Mouse (Mus musculus) kidney, postnatal 4 days (tissue): ENCODE results near the gene Crtc3.

Source experiments
- DNase-seq, 2 experiments: peaks; one replicate each; pipeline ENCODE4 v3.0.0; 2021; ENCODE audit warnings: mixed read lengths in 2 of 2

Gene Crtc3

DNA sequence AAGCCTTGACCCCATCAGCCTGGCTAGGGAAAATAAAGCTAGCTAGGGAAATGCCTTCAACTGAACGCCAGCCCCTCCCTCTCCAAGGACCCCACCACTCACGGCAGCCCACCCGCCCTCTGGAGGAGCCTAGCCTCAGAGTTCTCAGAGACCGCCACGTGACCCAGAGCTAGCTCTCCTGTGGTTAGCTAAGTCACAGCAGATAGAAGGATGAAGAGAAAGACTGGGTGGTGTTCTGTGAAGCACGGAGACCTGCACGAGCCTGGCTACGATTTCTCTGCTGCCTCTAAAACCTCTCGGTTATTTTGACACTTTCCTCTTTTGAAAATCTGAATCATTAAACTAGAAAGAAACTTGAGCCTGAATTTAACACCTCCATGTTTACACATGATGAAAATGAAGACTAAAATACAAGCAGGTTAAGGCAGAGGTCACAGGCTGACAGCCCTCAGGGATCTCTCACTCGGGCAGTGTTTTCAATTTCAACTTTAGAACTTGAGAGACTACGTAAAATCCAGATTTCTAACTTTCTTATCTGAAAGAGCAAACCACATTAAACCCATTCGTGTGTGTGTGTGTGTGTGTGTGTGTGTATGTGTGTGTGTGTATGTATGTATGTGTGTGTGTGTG is 8.3 kb downstream of the Crtc3 start:
- DNase-seq, result peak; percentile 18 to 32

DNA sequence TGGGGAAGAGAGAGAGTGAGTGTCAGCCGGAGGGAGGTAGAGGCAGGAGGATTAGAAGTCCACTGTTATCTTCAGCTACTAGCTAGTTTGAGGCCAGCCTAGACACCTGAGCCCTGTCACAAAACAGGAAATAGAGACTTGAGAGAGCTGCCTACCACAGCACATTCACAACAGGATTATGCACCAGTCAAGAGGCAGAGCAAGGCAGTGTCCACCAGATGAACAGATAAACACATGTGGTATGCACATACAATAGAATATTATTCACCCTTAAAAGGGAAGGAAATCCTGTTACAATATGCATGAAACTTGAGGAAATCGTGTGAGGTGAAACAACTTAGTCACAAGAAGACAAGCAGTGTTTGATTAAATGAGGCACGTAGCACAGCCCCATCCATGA is 16.4 kb downstream of the Crtc3 start:
- DNase-seq, result no peak

DNA sequence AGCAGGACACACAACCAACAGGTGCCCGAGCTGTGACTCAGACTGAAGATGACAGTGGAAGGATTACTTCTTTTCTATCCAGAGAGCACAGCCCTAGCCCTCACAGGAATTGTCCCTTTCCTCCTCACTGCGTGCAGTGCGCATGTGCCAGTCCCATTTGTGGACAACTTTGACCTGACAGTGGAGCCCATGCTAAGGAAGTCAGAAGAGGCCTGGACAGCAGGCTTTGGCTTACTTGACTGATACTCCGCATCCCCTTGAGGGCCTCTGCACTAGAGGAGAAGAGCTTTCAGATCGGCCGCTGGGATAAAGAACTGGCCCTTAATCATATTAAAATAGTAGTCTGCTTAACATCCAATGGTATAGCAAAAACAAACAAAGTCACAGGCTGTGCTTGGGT is 17.8 kb downstream of the Crtc3 start:
- no peak for DNase-seq

DNA sequence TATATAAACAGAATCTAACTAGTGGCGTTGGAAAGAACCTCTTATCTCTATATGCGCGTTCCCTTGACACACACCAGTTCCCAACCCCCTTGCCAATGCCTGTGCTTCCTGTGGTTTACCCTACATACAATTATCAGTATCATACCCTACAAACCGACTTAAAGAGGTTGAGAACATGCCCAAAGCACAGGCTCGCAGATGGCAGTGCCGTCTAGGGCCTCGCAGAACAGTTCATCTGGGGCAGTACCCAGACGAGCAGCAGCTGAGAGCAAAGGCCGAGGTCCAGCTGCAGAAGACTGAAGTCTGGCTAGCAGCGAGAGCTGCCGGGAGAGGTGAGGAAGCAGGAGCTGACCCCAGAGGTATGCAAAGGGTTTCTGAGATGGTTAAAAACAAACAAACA is 21.5 kb downstream of the Crtc3 start:
- peak; percentile 22 to 33 for DNase-seq

DNA sequence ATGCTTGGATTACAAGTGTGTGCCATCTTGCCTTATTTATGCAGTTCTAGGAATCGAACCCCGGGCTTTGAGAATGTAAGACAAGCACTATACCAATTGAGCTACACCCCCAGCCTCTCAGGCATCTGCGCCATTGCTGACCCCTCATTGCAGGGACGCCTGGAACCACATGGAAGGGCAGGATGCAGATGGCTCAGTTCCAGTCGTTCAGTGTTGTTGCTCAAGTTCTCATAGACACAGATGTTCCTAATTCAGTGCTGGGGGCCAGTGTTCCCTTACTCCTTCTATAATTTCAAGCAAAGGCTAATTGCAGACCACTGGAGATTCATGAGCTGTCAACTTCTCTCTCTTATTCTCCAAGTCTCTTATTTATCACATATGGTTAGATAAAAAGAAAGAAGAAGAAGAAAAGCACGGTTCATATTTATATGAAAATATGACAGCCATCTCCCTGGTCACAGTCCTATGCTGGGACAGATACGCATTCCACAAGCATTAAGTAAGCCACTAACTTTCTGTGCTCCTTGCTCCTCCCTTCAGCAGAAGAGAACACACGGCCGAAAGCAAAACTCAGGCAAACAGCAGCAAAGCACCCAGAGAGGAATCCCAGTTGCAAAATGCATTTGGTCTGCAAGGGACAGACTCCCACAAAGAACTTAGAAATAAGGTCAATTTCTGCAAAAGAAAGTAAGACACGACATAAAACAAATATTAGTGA is 22.3 kb downstream of the Crtc3 start:
- peak; percentile 63 to 74 for DNase-seq

DNA sequence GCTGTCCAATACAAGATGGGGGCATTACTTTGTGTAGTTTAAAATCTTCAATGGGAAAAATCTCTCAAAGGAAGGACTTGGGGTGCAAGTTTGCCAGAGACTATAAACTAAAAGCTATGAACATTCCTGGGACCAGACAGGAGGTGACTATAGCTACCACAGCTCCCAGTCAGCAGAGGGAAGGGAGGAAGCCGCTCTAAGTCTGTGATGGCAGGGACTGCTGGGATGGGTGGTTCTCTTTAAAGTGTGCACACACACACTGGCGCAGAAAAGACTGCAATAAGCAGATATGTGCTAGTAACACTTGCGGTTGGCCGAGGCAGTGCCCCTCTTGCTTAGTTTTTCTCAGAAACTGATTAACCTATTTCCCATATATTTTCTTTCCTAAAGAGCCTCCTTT is 27.6 kb downstream of the Crtc3 start:
- no peak for DNase-seq

DNA sequence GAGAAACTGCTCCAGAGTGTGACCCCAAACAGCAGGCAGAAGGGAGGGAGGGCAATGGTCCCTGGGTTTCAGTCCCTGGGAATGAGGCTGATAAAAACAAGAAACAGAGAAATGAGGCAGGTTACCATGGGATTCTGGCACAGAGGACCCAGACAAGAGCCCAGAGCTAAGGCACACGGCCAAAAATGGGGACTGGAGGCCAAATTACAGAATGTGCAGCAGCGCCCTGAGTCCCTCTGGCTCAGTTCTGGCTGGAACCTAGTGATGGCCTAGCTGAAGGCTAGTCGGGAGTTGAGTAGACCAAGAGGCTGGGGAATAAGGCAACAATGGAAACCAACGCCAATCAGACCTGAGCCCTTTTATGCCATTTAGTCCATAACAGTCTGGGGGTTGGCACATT is 28.1 kb downstream of the Crtc3 start:
- peak in 1 of 2 experiments; percentile 39 for DNase-seq

DNA sequence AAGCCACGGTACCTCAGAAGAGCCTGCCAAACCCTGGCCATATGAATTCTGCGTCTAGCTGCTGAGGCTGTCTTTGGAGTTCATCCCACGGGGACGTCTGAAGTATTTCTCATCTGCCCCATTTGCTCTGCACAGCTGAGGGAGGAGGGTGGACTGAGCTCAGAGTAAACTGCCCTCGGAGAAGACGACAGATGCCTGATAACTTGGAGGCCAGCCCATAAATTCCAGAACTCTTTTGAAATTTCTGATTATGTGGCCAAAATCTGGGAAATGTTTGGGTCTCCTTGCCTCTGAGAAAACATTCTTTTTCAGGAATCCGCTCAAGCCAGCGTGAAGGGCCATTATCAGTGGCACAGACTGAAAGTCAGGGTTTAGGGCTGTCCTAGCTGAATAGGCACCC is 30.8 kb downstream of the Crtc3 start:
- DNase-seq, result peak; percentile 31 to 40

DNA sequence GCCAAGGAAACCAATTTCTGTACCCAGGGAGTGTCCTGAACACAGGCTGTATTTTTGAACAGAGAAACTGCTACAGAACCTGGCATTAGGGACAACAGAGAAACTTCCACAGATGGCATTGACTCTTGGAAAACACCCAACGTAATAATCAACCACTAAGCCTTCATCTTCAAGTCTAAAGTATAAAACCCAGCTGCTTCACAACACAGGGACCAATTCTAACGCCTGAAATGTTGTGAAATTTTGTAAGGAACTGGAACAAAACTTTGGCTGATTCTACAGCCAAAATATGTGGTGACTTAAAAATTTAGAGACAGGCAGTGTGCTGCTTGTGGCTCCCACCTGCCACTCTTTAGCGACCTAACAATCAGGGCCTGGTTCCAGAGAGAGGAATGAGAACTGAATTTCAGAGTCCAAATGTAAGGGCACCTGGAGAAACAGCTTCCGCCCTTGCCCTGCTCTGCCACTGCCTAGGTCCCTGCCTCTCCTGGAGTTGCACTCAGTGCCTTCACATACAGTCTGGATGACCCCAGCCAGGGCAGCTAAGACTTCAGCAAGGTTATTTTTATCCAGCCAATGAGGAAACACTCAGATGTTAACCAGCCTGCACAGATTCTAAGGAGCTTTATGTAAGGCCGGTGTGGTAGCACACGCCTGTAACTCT is 33.2 kb downstream of the Crtc3 start:
- DNase-seq, result no peak

DNA sequence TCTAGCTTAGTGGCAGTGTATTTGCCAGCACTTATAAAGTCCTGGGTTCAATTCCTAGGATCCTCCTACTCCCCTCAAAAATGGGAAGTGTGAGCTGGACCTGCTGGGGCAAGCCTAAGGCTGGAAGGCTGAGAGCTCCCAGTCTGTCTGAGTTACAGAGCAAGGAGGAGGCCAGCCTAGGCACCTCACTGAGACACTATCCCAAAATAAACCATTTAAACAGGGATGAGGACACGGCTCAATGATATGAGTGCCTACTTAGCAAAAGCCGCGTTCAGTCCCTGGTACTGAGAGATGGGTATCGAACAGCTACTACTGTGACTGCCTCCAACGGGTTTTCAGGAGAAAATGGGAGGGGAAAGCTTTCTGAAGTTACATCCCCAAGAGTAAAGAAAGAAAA is 33.8 kb downstream of the Crtc3 start:
- no peak for DNase-seq

DNA sequence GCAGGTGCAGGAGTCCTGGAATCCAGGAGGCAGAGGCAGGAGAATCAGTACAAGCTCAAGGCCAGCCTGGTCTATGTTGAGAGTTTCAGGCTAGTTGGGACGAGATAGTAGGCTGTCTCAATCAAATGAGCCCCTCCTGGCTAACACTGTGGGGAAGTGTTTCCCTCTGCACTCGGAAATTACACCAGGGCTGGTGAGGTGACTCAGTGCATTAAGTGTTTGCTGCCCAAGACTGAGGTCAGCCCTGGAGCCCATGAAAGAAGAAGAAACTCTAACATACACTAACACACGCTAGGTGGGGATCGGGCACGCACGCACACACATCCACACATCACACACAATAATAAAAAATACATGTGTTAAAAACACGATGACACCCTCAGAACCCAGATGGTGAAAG is 34.3 kb downstream of the Crtc3 start:
- DNase-seq, result no peak

DNA sequence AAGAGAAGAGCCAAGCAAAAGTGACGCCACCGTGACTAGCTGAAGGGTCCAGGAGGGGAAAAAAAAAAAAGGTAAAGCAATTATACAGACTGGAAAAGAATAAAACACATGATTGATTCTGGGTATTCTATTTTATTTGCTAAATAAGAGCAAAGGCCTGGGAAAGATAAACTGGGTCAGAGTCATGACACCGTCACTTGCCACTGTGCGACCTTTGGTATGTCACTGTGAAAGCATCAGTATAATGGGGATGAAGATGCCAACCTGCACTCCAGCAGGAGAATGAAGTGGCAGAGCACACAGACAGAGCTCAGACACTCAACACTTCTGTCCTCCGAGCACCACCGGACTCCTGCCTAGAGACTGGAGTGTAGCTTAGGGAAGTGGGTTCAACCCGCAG is 34.7 kb downstream of the Crtc3 start:
- DNase-seq, result no peak

DNA sequence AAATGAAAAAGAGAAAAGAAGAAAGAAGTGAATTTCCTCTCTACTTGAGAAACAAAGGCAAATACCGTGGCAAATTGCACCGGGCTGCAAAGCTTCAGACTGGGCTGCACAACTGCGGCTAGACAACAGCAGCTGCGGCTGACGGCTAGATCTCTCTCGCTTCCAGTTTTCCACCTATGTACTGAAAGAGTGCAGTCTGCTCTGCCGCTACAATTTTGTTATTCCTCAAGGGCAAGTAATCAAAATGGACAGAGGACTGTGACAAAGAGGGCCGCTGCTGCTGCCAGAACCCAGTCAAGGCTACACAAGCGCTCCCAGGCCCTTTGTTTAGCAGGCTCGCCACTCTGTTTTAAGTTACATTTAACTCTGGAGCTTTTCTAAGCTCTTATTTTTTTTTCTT is 35.6 kb downstream of the Crtc3 start:
- DNase-seq, result no peak

DNA sequence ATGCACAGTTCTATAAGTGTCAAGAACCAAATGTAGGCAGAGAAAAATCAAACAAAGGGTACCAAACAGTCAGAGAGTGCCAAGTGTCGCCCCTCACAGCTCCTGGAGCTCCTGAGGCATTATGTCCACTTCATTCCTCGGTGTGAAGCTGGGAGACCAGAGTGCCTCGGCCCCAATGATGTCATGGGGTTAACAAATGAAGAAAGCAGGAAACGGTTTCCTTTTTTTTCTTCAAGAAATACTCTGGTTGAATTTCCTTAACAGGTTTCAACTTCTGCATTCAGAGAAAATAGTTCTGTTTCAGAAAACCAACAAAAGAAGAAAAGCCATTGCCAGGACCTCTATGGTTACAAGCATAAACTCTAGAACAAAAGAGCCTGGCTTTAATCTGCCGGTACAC is 36.4 kb downstream of the Crtc3 start:
- DNase-seq, result no peak

DNA sequence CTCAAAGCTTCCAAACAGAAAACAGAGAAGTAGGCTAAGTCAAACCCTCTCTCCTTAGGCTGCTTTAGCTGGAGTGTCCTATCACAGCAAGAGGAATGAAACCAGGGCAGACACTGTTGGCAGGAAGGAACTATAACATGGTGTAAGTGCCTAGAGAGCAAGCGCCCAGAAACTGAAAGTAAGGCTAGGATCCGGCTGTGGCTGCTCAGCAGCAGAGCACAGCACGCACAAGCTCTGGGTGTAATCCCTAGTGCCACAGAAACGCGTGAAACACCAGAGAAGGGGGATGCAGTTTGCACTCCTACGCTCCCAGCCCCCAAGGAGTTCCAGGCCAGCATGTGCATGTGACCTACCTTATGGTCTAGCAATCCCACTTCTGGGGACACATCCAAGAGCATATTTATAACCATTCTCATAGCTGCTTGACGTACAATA is 41.2 kb downstream of the Crtc3 start:
- DNase-seq, result no peak

DNA sequence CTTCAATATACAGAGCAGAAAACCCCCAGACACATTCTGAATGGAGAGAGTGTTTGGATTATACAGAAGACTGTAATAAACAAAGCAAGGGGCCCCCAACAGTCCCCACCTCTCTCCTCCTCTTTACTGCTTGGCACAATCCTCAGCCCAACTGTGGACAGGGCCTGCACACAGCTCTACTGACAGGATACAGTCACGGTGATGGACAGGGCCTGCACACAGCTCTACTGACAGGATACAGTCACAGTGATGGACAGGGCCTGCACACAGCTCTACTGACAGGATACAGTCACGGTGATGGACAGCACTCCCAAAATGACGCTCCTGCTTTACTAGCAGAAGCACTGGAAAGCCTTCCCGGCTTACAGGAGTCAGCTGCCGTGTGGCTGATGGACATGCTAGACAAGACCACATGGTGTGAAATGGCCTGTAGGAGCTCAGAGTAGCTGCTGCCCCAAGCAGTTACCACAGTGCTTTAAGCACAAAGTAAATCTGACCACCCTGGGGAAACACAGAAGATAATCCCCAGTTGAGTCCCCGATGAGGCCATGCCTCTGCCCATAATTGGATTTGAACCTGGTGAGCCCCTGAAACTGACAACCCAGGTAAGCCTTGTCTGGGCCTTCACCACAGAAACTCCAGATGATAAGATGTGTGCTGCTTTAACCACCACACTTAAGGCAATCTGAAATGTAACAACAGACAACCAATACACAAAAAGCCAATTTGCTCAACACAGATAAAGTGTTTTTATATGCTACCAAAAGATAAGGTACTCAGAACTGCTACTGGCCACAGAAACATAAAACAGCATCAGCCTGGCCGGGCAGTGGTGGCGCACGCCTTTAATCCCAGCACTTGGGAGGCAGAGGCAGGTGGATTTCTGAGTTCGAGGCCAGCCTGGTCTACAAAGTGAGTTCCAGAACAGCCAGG is 42.3 kb downstream of the Crtc3 start:
- DNase-seq, result no peak

DNA sequence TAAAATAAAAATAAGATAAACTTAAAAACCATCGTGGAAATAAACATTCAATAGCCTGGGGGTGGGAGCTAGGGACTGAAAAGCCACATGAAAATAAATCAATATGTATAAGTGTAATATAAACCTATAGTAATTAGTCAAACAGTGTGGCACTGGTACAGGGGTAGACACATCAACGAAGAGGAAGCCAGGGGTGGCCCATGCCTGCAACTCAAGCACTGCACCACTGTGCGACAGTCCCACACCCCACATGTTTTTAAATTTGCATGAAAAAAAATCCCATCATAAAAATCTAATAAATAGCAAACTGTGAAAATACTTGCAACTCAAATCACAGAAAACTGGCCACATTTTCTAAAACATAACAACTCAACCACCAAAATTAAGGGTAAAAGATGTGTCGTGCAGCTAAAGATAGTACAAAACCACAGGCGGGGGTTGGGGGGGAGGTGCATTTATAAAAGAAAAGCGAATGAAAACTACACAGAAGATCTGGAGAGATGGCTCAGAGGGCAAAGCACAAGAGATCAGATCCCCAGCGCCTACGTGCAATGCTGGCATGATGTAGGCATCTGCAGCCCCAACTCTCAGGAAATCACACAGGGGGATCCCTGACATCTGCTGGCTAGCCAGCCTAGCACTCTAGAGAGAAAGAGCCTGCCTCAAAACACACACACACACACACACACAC is 45.6 kb downstream of the Crtc3 start:
- no peak for DNase-seq

DNA sequence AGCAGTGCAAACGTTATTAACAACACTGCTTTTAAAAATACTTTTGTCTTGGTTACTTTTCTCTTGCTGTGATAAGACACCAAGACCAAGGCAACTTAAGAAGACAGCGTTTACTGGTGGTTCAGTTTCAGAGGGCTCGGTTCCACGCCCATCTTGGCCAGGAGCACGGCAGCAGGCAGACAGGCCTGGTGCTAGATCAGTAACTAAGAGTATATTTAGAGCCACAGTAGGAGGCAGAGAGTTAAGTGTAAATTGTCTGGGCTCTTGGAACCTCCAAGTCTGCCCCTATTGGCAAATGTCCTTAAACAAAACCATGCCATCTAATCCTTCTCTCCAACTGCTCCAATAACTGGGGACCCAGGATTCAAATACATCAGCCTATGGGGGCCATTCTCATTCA is 46.1 kb downstream of the Crtc3 start:
- no peak for DNase-seq

DNA sequence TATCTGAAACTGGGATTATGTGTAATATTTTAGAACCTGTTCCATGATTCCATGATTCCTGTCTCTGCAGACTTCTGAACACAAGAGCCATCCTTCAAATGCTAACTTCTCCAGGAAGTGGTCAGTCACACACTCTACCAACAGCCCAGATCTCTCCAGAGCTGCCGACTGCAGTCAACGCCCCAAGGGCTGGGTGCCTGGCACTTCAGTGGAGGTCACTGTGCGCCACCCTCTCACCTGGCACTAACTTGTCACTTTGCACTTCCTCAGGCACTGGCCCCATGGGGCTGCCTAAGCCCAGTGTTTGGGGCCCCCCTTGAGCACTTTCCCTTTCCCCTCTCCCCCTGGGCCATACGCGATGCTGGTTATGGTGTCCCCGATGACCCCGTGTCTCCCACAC is 46.8 kb downstream of the Crtc3 start:
- no peak for DNase-seq

DNA sequence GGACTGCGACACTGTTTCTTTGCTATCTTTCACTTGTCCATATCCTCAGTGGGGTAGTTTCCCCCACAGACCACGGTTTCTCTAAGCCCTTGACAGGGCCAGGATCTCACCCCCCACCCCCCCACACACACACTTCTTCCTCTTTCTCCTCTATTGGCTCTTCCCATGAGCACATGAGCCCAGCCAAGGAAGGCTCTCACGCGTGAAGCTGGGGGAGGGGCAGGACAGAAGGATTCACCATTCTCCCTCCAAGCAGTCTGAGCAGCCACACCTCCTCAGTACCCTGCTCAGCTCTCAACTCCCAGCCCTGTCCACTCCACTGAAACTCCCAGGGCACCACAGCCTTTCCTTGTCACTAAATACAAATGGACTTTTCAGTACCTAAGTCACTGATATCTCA is 47.2 kb downstream of the Crtc3 start:
- peak; percentile 75 to 81 for DNase-seq

DNA sequence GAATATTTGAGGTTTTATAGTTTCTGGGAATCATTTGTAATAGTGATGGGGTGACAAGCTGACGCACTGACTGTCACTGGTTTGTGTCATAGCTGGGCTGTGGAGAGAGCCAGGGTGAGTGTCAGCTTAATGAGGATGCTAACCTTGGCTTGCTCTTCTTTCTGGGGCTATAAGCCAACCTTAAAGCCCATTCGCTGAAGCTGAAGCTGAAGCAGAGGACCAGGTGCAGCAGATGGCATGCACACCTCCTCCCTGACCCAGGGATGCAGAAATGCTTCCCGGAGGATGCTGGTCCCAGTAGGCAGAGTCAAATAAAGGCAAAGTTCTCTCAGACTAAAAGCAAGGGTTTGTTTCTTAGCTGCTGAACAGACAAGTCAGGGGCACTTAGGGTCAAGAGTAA is 48.7 kb downstream of the Crtc3 start:
- no peak for DNase-seq

DNA sequence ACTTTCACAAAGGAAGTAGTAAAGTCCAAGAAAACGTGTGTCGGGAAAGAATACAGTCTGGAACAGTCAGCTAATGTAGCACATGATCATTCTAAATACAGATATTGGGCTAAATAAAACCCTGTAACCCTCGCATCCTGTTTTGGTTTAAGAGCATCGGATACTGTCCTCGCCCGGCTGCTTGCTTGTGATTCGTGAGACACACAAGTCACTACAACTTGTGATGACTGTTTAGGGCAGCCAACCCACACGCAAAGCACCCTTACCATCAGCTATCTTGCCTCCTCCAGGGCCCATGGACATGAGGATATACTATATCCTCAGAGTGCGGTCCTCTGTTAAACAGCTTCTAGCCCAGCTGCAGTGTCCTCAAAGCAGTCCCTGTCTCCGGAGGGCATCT is 50.2 kb downstream of the Crtc3 start:
- DNase-seq, result no peak
